Mouse (Mus musculus) heart, adult 11 months (tissue): ENCODE data around the gene C2cd4a.

Experiments used
- DNase-seq: peaks from one replicate; pipeline ENCODE4 v3.0.0; 2022

The C2cd4a gene

DNA sequence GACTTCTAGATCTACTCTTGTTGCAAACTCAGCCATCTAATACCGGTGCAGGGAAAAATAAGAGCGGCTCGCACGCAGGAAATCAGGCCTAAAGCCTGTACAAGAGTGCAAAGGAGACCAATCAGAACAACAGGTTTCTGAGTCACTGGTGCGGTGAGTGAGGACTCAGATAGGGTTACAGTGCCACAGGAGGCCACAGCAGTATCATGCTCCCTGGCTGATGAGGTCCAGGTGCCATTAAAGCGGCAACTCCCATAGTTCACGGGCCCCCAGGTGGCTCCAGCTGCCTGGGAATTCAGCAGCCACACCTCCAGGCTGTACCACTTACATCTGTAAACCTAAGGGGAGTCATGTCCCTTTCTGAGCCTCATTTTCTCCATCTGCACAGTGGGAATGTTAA, 45.8 kb downstream of the C2cd4a start:
- DNase-seq = no peak

DNA sequence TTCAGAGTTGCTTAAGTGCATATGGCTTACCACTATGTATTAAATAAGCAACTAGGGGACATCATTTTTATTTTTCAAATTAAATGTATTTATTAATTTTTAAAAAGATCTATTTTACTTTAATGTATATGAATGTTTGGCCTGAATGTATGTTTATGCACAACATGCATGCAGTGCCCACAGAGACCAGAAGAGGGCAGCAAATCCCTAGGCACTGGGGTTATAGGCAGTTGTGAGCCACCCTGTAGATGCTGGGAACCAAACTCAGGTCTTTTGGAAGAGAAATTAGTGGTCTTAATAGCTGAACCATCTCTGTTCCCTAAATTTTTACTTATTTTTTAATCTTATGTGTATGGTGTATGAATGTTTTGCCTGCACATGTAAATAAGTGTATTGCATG, 48.2 kb downstream of the C2cd4a start:
- no peak for DNase-seq

DNA sequence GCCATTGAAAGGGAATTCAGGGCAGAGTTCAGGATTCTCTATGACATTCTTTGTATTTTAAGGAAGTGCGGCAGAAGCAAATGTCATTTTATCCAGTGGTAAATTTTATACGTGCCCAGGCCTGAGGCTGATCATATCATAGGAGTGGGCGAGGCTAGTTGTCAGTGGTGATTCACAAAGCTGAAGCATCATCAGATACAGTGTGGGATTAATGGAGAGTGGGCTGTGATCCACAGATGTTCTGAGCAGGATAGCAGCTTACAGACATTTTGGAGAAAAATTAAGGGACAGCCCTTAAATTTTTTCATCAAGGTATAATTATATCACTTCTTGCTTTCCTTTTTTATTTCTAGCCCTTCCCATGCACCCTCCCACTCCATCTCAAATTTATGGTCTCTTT, 48.7 kb downstream of the C2cd4a start:
- no peak for DNase-seq

DNA sequence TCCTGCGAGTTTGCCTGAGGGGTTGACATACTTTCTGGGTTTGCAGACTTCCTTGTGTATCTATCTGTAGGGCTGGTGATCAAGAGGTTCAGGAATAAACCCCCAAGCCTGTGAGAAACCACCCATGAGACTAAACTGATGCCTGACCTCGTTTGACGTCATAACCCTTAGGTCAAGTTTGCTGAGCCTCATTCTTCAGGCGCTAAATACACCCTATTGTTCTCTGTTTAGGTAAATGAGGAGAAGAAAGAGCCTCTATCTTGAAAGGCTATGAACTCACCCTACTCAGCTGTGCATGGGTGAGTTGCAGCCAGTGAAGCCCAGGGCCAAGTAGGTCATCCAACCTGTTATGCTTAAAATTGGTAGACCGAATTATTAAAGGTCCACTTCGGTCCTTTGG, 49.3 kb downstream of the C2cd4a start:
- DNase-seq = no peak
